Mouse (Mus musculus): Measurements from ENCODE around the gene Kif16b. TPM values are rescaled to one million over a fixed set of nuclear protein-coding genes. Genes with fewer than 3 reads are reported as not detected.
A peak's percentile ranks its signal among the peaks of the same experiment; 100 is the strongest.
"Not testable (repeated sequence)": the region's sequence is repeated elsewhere in the genome, so short reads cannot be mapped to it uniquely, and the experiment has no call there.

Kif16b gene
- polyA plus RNA-seq, 1 experiment from 2014 or later = 8.0 TPM

DNA sequence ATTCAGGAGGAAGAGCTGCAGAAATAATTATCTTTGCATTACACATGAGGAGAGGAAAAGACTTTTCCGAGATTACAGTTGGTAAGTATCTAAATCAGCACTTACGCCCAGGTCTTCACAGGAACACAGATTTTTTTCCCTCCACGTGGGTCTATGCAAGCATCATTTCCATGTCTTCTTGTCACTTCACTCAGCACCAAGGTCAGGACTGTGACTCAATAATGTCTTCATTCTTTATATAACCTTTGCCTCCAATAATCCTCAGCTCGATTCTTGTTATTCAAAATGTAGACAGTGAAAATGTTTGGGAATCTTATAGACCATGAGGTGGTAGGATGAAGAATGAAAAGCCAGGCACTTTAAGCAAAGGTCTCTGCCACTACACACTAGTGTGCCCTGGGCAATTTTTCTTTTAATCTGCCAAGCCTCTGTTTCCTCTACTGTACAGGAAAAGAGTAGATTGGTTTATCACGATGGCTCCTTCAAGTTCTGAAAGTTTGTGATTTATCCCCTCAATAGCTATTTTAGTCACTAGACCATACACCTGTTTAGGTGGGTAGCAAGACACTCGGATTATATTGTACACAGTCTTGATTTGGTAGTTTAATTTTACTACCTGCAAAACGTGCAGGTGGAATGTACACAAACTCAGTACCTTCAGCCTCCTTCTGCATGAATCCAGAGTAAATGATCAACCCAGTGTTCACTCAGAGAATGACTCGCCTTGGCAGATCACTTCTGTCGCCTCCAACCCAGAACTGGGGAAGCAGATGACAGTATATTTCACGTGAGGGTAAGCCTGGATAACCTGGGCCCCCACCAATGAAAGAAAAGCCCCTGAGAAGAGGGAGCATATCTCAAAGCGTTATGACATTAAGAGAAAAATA, 316.2 kb downstream of the Kif16b start:
- WGBS = 58% methylated on average over 11 of the region's 11 CpGs

GRCm38 (mm10) chr2:142580449-142580848, 320.9 kb downstream of the Kif16b start:
- Histone ChIP-seq H3K27me3 (ENCODE audit: control insufficient read depth, insufficient read depth, low read length) (no peaks in the 10 kb centered on the region), H3K4me2 (replicated peaks; ENCODE audit: low read depth) (no peak overlapping the region), H3K4me1 (replicated peaks; ENCODE audit: control insufficient read depth, insufficient read depth) (no peaks in the 10 kb centered on the region), H3K36me3 (ENCODE audit: control insufficient read depth, insufficient read depth, low read length) (no peaks in the 10 kb centered on the region), H3K4me3 (ENCODE audit: low read depth, low read length) (no peak overlapping the region), H3K27ac (replicated peaks) (no peak overlapping the region), H3K9ac (ENCODE audit: low read length) (no peak overlapping the region), H3K9me3 (ENCODE audit: control insufficient read depth, low read length) (no peaks in the 10 kb centered on the region)
- DNase-seq (ENCODE audit: low spot score) = no peak
- TF ChIP-seq CTCF (IDR thresholded peaks at IDR 0.05; ENCODE audit: low read depth) (no peak), EP300 (optimal IDR thresholded peaks at IDR 0.05) (no peak)
- ATAC-seq (ENCODE audit: low FRiP score, low TSS enrichment) = no peak

More for the DNA sequence above, 316.2 kb downstream of the Kif16b start:
- no peaks in the 10 kb centered on the region for H3K36me3 ChIP-seq (ENCODE audit: control insufficient read depth, insufficient read depth, low read length)
- no peaks in the 10 kb centered on the region for H3K9me3 ChIP-seq (ENCODE audit: control insufficient read depth, low read length)
- ATAC-seq (ENCODE audit: low FRiP score, low TSS enrichment) = no peak
- no peak overlapping the region for H3K27ac ChIP-seq (replicated peaks)
- no peak overlapping the region for H3K4me2 ChIP-seq (replicated peaks; ENCODE audit: low read depth)
- no peaks in the 10 kb centered on the region for H3K27me3 ChIP-seq (ENCODE audit: control insufficient read depth, insufficient read depth, low read length)
- DNase-seq (ENCODE audit: low spot score) = no peak
- no peak for TF ChIP-seq CTCF (IDR thresholded peaks at IDR 0.05; ENCODE audit: low read depth)
- TF ChIP-seq EP300 (optimal IDR thresholded peaks at IDR 0.05) = no peak
- H3K4me1 ChIP-seq (replicated peaks; ENCODE audit: control insufficient read depth, insufficient read depth) = no peaks in the 10 kb centered on the region
- H3K9ac ChIP-seq (ENCODE audit: low read length) = no peak overlapping the region
- no peak overlapping the region for H3K4me3 ChIP-seq (ENCODE audit: low read depth, low read length)

DNA sequence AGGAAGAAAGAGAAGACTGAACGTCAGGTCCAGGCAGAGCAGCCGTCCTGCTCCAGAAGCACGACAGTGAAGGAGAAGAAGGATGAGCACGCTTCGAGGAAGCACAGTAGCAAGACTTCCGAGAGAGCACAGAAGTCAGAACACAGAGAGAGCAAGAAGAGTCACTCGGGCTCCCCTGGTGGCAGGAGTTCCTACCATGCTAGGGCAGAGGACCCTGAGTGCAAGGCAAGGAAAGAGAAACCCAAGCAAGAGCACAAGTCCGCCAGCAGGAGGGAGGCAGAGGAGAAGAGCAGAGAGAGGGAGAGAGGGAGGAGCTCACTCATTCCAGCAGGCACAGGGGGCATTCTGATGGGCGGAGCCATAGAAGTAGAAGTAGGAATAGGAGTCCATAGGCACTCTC, 323.9 kb downstream of the Kif16b start:
- ATAC-seq (ENCODE audit: low FRiP score, low TSS enrichment); H3K27ac ChIP-seq (replicated peaks): not testable (repeated sequence)
- WGBS = 59% methylated on average over 9 of the region's 9 CpGs

GRCm38 (mm10) chr2:142569771-142570170, 331.6 kb downstream of the Kif16b start:
- TF ChIP-seq CTCF (IDR thresholded peaks at IDR 0.05; ENCODE audit: low read depth) = no peak
- TF ChIP-seq EP300 (optimal IDR thresholded peaks at IDR 0.05) = no peak
- no peaks in the 10 kb centered on the region for H3K27me3 ChIP-seq (ENCODE audit: control insufficient read depth, insufficient read depth, low read length)
- H3K36me3 ChIP-seq (ENCODE audit: control insufficient read depth, insufficient read depth, low read length) = no peaks in the 10 kb centered on the region
- no peaks in the 10 kb centered on the region for H3K4me1 ChIP-seq (replicated peaks; ENCODE audit: control insufficient read depth, insufficient read depth)
- no peak overlapping the region for H3K4me3 ChIP-seq (ENCODE audit: low read depth, low read length)
- H3K9ac ChIP-seq (ENCODE audit: low read length) = no peak overlapping the region
- no peak for DNase-seq (ENCODE audit: low spot score)
- no peaks in the 10 kb centered on the region for H3K9me3 ChIP-seq (ENCODE audit: control insufficient read depth, low read length)
- no peak overlapping the region for H3K27ac ChIP-seq (replicated peaks)
- H3K4me2 ChIP-seq (replicated peaks; ENCODE audit: low read depth) = no peak overlapping the region
- 69% methylated on average over 8 of the region's 8 CpGs for WGBS
- ATAC-seq (ENCODE audit: low FRiP score, low TSS enrichment) = no peak

More for the DNA sequence above, 323.9 kb downstream of the Kif16b start:
- H3K4me1 ChIP-seq (replicated peaks; ENCODE audit: control insufficient read depth, insufficient read depth); H3K9ac ChIP-seq (ENCODE audit: low read length); H3K9me3 ChIP-seq (ENCODE audit: control insufficient read depth, low read length); H3K4me2 ChIP-seq (replicated peaks; ENCODE audit: low read depth); H3K27me3 ChIP-seq (ENCODE audit: control insufficient read depth, insufficient read depth, low read length); DNase-seq (ENCODE audit: low spot score); H3K4me3 ChIP-seq (ENCODE audit: low read depth, low read length); H3K36me3 ChIP-seq (ENCODE audit: control insufficient read depth, insufficient read depth, low read length): not testable (repeated sequence)
- TF ChIP-seq CTCF (IDR thresholded peaks at IDR 0.05; ENCODE audit: low read depth) = peak; percentile 36

Other genes starting within 250 kb of the Kif16b start
- 45.0 and 47.8 TPM in 2 replicates for gene Snrpb2, start 161.5 kb upstream of the Kif16b start, polyA plus RNA-seq (2015; fragmentation: Nextera tagmentation; extraction: Ambion mirVana)
- gene Otor, start 176.9 kb upstream of the Kif16b start, polyA plus RNA-seq (2015; fragmentation: Nextera tagmentation; extraction: Ambion mirVana) = 0.48 and 0.59 TPM in 2 replicates